Mouse (Mus musculus): ENCODE results near the gene Sox9. TPM values are rescaled to one million over a fixed set of nuclear protein-coding genes. Genes with fewer than 3 reads are reported as not detected.
A peak's percentile ranks its signal among the peaks of the same experiment; 100 is the strongest.

The Sox9 gene
- 2.4 and 2.7 TPM in 2 replicates for polyA plus RNA-seq (2016; fragmentation: Nextera tagmentation; extraction: Ambion mirVana)

DNA sequence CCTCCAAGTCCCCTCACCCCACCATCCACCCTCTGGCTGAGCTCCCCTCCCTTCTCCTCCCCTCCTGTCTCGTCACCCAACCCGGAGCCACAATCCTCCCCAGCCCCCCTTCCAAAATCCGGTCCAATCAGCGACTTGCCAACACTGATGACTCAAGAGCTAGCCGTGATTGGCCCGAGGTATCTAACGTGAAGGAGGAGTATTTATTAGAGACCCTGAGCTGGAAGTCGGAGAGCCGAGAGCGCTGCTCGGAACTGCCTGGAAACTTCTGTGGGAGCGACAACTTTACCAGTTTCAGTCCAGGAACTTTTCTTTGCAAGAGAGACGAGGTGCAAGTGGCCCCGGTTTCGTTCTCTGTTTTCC lies at the start of gene Sox9:
TSS of gene Sox9 (plus strand) at position 231 of the 363 bp plus-strand sequence.
- ATAC-seq = no peak; the same call in 1 of the 2 replicates
- Histone ChIP-seq H3K27me3 (replicated peaks) (peaks cover 91% of the 10 kb centered on the region), H3K4me3 (peak within 1 kb of the TSS; percentile 45), H3K4me1 (peaks cover 9% of the 10 kb centered on the region), H3K36me3 (no peaks in the 10 kb centered on the region), H3K27ac (no peak within 1 kb of the TSS), H3K9ac (no peak within 1 kb of the TSS), H3K4me2 (peak within 1 kb of the TSS; percentile 60), H3K9me3 (replicated peaks) (no peaks in the 10 kb centered on the region)
- WGBS (ENCODE audit: insufficient replicate concordance) = 2% methylated on average over 15 of the region's 15 CpGs

DNA sequence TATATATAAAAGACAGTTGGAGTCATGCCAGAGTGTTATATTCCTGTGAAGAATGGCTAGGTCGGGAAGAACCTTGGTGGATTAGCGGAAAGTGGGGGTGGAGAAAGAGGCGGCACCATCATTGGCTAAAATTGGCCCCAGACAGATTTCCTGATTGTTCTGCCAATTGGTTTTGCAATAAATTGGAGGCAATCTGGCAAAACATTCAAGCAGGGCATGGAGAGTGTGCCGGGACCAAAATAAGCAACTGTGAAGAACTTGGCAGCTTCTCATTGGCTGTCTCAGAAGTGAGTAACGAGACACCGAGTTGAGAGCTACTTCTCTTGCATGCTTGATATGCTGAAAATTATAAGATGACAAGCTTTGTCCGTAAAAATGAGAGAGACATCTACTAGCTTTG lies 49.6 kb upstream of the Sox9 start:
- Histone ChIP-seq H3K9me3 (replicated peaks) (no peaks in the 10 kb centered on the region), H3K9ac (no peak overlapping the region), H3K4me3 (no peak overlapping the region), H3K27ac (no peak overlapping the region), H3K36me3 (no peaks in the 10 kb centered on the region), H3K4me1 (0 out of 2 replicates have a peak, but pooled peaks cover 7% of the 10 kb centered on the region), H3K4me2 (no peak overlapping the region), H3K27me3 (replicated peaks) (no peaks in the 10 kb centered on the region)
- WGBS (ENCODE audit: insufficient replicate concordance) = 73% methylated on average over 7 of the region's 7 CpGs
- ATAC-seq = no peak

DNA sequence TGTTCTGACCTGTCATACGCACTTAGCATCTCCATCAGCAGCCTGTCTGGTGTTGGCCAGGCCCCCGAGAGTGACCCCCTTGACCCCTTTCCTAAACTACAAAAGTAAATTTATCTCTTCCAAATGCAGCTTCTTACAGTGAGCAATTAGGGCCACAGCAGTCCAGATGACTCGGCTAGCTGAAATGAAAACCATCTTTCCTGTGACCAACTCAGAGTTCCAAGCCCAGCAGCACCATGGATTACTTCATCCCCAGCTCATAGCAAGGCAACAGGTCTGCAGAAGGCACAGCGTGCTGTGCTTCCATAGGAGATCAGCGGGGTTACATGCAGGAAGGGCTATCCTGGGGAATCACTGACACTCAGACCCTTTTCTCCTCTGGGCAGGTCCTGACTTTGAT lies 45.0 kb upstream of the Sox9 start:
- Histone ChIP-seq H3K27me3 (replicated peaks) (no peaks in the 10 kb centered on the region), H3K9me3 (replicated peaks) (no peaks in the 10 kb centered on the region), H3K4me1 (no peaks in the 10 kb centered on the region), H3K27ac (no peak overlapping the region), H3K4me3 (no peak overlapping the region), H3K9ac (no peak overlapping the region), H3K36me3 (no peaks in the 10 kb centered on the region), H3K4me2 (no peak overlapping the region)
- WGBS (ENCODE audit: insufficient replicate concordance) = 63% methylated on average over 5 of the region's 5 CpGs
- ATAC-seq = no peak

DNA sequence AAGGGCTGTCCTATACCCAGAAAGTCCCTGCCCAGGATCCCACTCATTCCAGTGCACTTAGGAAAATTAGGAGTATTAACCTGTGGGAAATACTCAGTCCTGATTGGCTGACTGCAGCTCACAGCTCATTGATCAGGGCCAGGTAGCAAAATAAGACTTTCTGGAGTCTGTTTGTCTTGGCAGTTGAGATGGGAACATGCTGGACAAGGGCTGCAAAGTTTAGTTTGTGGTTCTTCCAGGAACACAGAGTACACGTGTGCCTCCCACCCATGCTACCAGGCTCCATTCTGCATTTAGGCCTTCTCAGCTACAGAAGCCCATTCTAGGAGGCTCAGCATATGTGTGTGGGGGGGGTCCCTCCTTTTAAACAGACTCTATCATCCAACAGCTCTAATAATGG lies 42.3 kb upstream of the Sox9 start:
- ATAC-seq = no peak
- H3K4me3 ChIP-seq = no peak overlapping the region
- H3K9me3 ChIP-seq (replicated peaks) = no peaks in the 10 kb centered on the region
- no peak overlapping the region for H3K4me2 ChIP-seq
- no peaks in the 10 kb centered on the region for H3K4me1 ChIP-seq
- H3K27ac ChIP-seq = no peak overlapping the region
- no peaks in the 10 kb centered on the region for H3K27me3 ChIP-seq (replicated peaks)
- WGBS (ENCODE audit: insufficient replicate concordance) = 64% methylated on average over 1 of the region's 1 CpGs
- no peak overlapping the region for H3K9ac ChIP-seq
- H3K36me3 ChIP-seq = no peaks in the 10 kb centered on the region

DNA sequence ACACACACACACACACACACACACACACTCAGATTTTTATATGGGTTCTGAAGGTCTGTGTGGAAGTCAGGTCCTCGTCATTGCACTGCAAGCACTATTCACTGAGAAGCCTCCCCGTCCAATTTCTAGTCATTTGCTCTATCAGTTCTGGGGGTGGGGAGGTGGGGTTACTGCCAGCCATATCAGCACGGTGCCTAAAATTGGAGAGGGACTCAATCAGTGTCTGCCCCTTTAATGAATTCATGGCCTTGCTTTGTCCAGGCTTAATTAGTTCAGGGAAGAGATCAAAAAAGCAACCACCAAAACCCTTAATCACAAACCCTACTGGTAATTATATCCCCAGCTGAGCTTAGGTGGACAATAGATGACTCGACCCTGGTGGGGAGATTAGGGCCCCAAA lies 25.5 kb upstream of the Sox9 start:
- Histone ChIP-seq H3K9ac (no peak overlapping the region), H3K4me1 (no peaks in the 10 kb centered on the region), H3K9me3 (replicated peaks) (no peaks in the 10 kb centered on the region), H3K36me3 (no peaks in the 10 kb centered on the region), H3K27ac (no peak overlapping the region), H3K4me2 (no peak overlapping the region), H3K27me3 (replicated peaks) (no peaks in the 10 kb centered on the region; the same call in 1 of the 2 replicates), H3K4me3 (no peak overlapping the region)
- ATAC-seq = no peak
- 48% methylated on average over 4 of the region's 4 CpGs for WGBS (ENCODE audit: insufficient replicate concordance)

DNA sequence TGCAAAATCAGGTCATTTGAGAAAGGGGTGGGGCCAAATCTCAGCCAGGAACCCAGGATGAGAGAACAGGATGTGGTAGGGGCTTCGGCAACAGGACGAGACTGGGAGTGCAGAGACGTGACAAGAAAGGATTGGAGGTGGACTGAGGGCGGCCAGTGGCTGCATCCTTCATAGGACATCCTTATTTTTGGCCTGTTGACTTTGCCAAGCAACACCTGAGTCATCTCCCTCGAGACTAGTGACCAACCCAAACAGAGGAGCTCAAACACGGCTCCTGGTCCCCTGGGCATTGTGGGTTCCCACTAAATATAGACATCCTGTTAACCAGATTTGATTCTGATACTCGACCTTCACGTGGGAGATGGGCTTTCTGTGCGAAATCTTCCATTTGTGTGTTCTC lies 24.0 kb upstream of the Sox9 start:
- no peak overlapping the region for H3K9ac ChIP-seq
- H3K27me3 ChIP-seq (replicated peaks) = no peaks in the 10 kb centered on the region; the same call in 1 of the 2 replicates
- WGBS (ENCODE audit: insufficient replicate concordance) = 35% methylated on average over 9 of the region's 9 CpGs
- no peaks in the 10 kb centered on the region for H3K4me1 ChIP-seq
- no peak overlapping the region for H3K4me3 ChIP-seq
- ATAC-seq = no peak
- no peak overlapping the region for H3K4me2 ChIP-seq
- H3K27ac ChIP-seq = no peak overlapping the region
- no peaks in the 10 kb centered on the region for H3K36me3 ChIP-seq
- no peaks in the 10 kb centered on the region for H3K9me3 ChIP-seq (replicated peaks)

DNA sequence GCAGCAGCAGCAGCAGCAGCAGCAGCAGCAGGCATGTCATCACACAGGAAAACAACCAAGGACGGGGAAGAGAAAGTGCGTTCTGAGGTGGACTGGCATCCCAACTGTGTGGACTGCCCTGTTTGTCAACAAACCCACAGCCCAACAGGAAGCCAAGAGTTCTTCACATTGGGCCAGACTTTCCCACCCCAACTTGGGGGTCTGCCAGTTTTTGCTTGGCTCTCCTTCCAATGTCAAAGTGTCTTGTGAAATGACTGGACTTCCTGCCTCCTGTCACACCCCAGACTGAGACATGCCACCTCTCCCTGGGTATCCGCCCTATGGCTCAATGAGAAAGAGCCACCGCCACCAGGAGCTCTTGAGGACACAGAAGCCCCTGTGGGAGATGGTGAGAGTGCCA lies 15.1 kb upstream of the Sox9 start:
- Histone ChIP-seq H3K9ac (no peak overlapping the region), H3K27ac (no peak overlapping the region), H3K4me1 (no peaks in the 10 kb centered on the region), H3K27me3 (replicated peaks) (no peaks in the 10 kb centered on the region), H3K9me3 (replicated peaks) (no peaks in the 10 kb centered on the region), H3K4me3 (no peak overlapping the region), H3K36me3 (no peaks in the 10 kb centered on the region), H3K4me2 (no peak overlapping the region)
- WGBS (ENCODE audit: insufficient replicate concordance) = 54% methylated on average over 4 of the region's 4 CpGs
- no peak for ATAC-seq

DNA sequence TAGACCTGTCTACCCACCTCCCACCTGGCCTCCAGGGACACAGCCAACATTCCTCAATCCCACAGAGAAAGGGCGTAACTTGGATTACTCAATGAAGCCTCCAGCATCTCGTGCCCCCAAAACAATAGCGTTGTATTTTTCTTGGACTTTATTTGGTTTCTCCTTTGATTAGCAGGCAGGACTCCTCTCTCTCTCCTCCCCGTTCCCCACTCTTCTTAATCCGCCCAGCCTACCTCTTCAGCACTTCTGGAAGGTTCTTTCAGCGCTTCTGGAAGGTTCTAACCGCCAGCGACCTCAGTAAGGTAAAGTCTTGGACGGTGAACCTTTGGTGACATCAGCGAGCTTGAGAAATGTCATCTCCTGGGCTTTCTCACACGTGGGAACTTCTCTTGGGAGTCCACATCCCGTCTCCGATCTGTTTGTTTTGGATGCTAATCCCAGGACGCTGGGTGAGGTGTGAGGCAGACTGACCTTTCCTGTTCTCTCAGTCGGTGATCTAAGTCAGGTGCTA lies 14.4 kb upstream of the Sox9 start:
- H3K9me3 ChIP-seq (replicated peaks) = no peaks in the 10 kb centered on the region
- H3K27me3 ChIP-seq (replicated peaks) = no peaks in the 10 kb centered on the region
- 56% methylated on average over 15 of the region's 15 CpGs for WGBS (ENCODE audit: insufficient replicate concordance)
- no peaks in the 10 kb centered on the region for H3K4me1 ChIP-seq
- no peak for ATAC-seq
- no peak overlapping the region for H3K4me3 ChIP-seq
- H3K27ac ChIP-seq = no peak overlapping the region
- H3K36me3 ChIP-seq = no peaks in the 10 kb centered on the region
- no peak overlapping the region for H3K9ac ChIP-seq
- H3K4me2 ChIP-seq = no peak overlapping the region

DNA sequence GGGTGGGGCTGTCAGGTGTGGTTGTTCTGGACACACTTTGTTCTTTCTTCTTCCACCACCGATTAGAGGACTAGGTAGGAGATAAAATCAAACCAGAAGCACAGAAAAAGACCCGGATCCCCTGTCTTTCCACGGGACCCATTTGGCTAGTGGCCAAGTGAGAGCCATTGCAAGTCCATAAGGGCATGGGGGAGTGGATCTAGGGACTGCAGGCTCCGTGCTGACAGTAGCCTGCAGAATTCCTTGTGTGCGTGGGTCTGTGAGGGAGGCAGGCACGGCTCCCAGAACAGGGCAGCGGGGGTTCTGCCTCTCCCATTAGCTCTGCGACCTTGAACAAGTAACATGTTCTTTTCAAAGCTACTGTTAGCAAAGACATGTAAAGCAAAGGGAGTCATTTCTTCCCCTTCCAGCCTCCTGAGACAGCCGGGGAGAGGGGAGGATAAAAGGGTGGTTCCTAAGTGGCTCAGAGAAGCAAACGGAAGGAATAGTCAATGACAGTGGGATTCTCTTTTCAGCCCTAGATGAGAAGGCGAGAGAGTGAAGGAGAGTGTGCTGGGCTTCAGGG lies 9.2 kb upstream of the Sox9 start:
- WGBS (ENCODE audit: insufficient replicate concordance) = 39% methylated on average over 11 of the region's 11 CpGs
- H3K4me2 ChIP-seq = no peak overlapping the region

DNA sequence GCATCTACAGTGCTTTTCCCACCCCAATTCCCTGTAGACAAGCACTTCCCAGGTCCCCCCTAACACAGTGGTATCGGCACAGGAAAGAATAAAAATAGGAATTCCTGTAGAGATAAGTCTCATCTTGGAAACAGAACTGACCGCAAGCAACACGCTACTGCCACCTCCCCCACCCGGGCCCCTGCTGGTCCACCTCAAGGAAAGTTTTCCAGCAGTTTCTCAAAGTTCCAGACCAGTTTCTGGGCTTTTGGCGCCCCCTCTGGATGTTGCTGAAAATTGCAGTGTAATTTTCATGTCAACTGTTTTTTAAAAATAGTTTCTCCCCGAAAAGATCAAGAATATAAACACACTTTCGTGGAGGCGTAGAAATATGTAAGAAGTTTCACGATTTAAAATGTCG lies 2.3 kb upstream of the Sox9 start:
- Histone ChIP-seq H3K4me3 (no peak overlapping the region), H3K27me3 (replicated peaks) (peaks cover 92% of the 10 kb centered on the region), H3K36me3 (no peaks in the 10 kb centered on the region), H3K9me3 (replicated peaks) (no peaks in the 10 kb centered on the region), H3K9ac (no peak overlapping the region), H3K4me1 (peaks cover 7% of the 10 kb centered on the region), H3K4me2 (no peak overlapping the region), H3K27ac (no peak overlapping the region)
- 1% methylated on average over 10 of the region's 10 CpGs for WGBS (ENCODE audit: insufficient replicate concordance)
- ATAC-seq = no peak

More for the DNA sequence above, 9.2 kb upstream of the Sox9 start:
- Histone ChIP-seq H3K27me3 (replicated peaks) (peaks cover 32% of the 10 kb centered on the region), H3K4me3 (no peak overlapping the region), H3K27ac (no peak overlapping the region), H3K9ac (no peak overlapping the region), H3K4me1 (no peaks in the 10 kb centered on the region), H3K9me3 (replicated peaks) (no peaks in the 10 kb centered on the region), H3K36me3 (no peaks in the 10 kb centered on the region)
- ATAC-seq = no peak

DNA sequence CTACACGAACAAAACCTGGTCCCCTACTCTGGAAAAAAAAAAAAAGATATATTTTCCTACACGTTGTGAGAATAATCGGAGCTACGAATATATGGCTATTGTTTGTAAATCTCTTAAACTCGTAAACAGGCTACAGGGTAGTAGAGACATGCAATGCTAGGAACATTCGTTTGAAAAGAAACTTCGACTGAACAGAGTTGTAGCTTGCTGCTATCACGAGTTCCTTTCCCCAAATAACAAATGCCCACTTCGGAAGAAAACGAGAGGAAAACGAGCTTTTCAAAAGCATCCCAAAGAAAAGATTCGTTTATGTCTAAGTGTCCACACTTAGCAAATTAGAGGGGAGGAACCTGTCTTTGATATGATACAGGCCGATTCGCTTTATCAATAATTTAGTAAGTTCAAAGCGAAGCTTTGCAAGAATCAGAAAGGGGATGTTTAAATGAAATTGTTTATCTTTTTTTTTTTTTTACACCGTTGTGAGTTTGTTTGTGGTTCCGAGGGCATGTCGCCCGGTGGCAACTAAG lies 1.6 kb upstream of the Sox9 start:
- Histone ChIP-seq H3K9ac (no peak overlapping the region), H3K36me3 (no peaks in the 10 kb centered on the region), H3K4me2 (no peak overlapping the region), H3K4me3 (no peak overlapping the region), H3K27me3 (replicated peaks) (peaks cover 99% of the 10 kb centered on the region), H3K9me3 (replicated peaks) (no peaks in the 10 kb centered on the region), H3K4me1 (peaks cover 9% of the 10 kb centered on the region), H3K27ac (no peak overlapping the region)
- no peak for ATAC-seq
- WGBS (ENCODE audit: insufficient replicate concordance) = 4% methylated on average over 19 of the region's 19 CpGs

DNA sequence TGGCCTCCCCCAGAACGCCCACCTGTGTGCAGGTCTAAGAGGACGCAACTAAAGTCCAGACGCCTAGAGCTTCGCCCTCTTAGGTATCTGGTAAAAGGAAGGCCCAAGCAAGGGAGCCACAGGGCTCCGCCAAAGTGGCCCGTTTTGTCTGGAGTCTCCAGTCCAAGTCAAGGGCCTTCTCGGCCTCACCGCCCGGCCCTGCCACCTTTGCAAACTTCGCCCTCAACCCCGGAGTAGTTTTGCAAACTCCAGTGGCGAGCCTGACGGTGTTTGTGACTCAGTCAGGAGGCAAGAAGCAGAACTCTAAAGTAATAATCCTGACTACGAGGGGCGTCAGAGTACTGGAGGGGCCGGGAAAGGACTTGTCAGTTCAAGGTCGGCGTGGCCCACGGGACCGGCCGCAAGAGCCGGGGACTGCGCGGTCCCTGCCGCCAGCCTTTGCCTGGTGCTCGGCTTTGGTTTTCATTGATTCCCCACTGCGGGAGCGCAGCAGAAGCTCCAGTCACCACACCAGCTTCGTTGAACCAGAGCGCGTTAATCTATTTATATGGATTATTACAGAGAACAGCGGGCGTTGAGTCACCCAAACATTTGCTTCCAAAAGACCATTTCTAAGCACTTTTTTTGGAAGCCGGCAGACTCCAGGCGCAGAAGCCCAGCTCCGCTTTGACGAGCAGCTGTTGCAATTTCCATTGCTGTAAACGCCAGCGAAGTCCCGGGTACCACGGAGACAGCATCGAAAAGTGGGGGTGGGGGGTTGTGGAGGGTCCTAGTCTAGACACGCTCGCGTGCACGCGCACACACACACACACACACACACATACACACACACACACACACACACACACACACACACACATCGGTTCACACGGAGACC lies 751 bp upstream of the Sox9 start:
- peaks cover 94% of the 10 kb centered on the region for H3K27me3 ChIP-seq (replicated peaks)
- no peaks in the 10 kb centered on the region for H3K36me3 ChIP-seq
- H3K4me1 ChIP-seq = peaks cover 9% of the 10 kb centered on the region
- no peak for ATAC-seq
- peak overlapping the region; percentile 60 for H3K4me2 ChIP-seq
- H3K9ac ChIP-seq = no peak overlapping the region
- no peaks in the 10 kb centered on the region for H3K9me3 ChIP-seq (replicated peaks)
- H3K4me3 ChIP-seq = peak overlapping the region; percentile 45
- WGBS (ENCODE audit: insufficient replicate concordance) = 2% methylated on average over 48 of the region's 49 CpGs
- H3K27ac ChIP-seq = no peak overlapping the region
